Mouse (Mus musculus): ENCODE data around the gene Mfge8. TPM values are rescaled to one million over a fixed set of nuclear protein-coding genes. Genes with fewer than 3 reads are reported as not detected.

Gene Mfge8
- polyA plus RNA-seq, 2 experiments, result 46.0 to 55.3 TPM

- no peaks in the 10 kb centered on the region for H3K9me3 ChIP-seq (ENCODE audit: control insufficient read depth, low read length)
- TF ChIP-seq EP300 (IDR thresholded peaks at IDR 0.05; ENCODE audit: low read depth) (no peak), CTCF (IDR thresholded peaks at IDR 0.05; ENCODE audit: low read depth) (peak; percentile 97)
- DNase-seq (ENCODE audit: low read depth in 3 of 3, low spot score in 3 of 3), result peak; percentile 19 to 24 (median 23)
- H3K4me3 ChIP-seq (ENCODE audit: insufficient read depth in 1 of 2, low read depth in 2 of 2, low read length in 2 of 2), result no peak overlapping the region
- no peak for ATAC-seq (ENCODE audit: insufficient read depth)
- H3K27me3 ChIP-seq (ENCODE audit: control insufficient read depth, insufficient read depth, low read length), result no peaks in the 10 kb centered on the region
- H3K36me3 ChIP-seq (replicated peaks; ENCODE audit: control insufficient read depth, insufficient read depth, low read depth), result no peaks in the 10 kb centered on the region
- H3K4me2 ChIP-seq (ENCODE audit: low read depth), result no peak overlapping the region
- H3K9ac ChIP-seq (replicated peaks), result no peak overlapping the region
- 33% methylated on average over 8 of the region's 8 CpGs for whole genome bisulfite sequencing (ENCODE audit: insufficient replicate concordance)
- no peak overlapping the region for H3K27ac ChIP-seq
- 0 out of 4 replicates have a peak, but pooled peaks cover 0 to 3% of the 10 kb centered on the region in 2 experiments for H3K4me1 ChIP-seq (replicated peaks; ENCODE audit: control insufficient read depth in 2 of 2, insufficient read depth in 2 of 2, low read length in 1 of 2)
Observed at GRCm38 (mm10) chr7:79140897-79141296, 8.0 kb downstream of the Mfge8 start.

DNA sequence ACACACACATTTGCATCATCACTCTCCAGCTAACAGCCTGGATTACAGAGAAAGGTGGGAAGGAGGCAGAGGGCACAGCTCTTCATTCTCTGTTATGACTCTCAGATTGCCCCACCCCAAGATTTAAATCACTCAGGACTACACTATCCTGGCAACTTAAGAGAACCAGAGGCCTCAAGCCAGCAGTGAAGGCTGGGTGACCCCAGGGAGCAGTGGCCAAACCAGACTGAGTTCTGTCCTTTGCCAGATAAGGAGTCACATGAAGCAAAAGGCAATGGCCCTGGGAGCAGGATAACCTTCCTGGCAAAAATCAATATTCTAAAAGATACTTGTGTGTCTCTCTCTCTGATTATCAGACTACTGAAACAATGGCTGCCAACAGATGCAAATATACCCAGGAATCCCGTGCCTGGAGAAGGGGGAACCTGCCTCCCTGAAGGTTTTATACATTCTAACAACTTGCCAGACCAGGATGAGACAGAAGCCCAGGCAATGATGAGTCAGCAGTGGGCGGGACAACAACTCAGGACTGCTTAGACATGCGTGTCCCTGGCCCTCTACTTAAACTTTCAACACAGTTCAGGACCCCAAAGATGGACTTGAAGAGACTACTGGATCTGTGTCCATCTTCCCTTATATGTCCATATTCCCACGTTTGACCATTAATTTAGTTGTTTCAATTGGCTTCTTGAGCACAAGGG is 8.8 kb downstream of the Mfge8 start:
- ATAC-seq (ENCODE audit: insufficient read depth) (no peak), DNase-seq (ENCODE audit: low read depth in 3 of 3, low spot score in 3 of 3) (no peak)
- no peak overlapping the region for H3K4me3 ChIP-seq (ENCODE audit: insufficient read depth in 1 of 2, low read depth in 2 of 2, low read length in 2 of 2)
- 0 out of 4 replicates have a peak, but pooled peaks cover 0 to 3% of the 10 kb centered on the region in 2 experiments for H3K4me1 ChIP-seq (replicated peaks; ENCODE audit: control insufficient read depth in 2 of 2, insufficient read depth in 2 of 2, low read length in 1 of 2)
- no peaks in the 10 kb centered on the region for H3K36me3 ChIP-seq (replicated peaks; ENCODE audit: control insufficient read depth, insufficient read depth, low read depth)
- no peaks in the 10 kb centered on the region for H3K9me3 ChIP-seq (ENCODE audit: control insufficient read depth, low read length)
- no peaks in the 10 kb centered on the region for H3K27me3 ChIP-seq (ENCODE audit: control insufficient read depth, insufficient read depth, low read length)
- WGBS (ENCODE audit: insufficient replicate concordance), result 25% methylated on average over 4 of the region's 4 CpGs
- TF ChIP-seq EP300 (IDR thresholded peaks at IDR 0.05; ENCODE audit: low read depth) (no peak), CTCF (IDR thresholded peaks at IDR 0.05; ENCODE audit: low read depth) (no peak)
- no peak overlapping the region for H3K4me2 ChIP-seq (ENCODE audit: low read depth)
- H3K9ac ChIP-seq (replicated peaks), result no peak overlapping the region
- no peak overlapping the region for H3K27ac ChIP-seq

DNA sequence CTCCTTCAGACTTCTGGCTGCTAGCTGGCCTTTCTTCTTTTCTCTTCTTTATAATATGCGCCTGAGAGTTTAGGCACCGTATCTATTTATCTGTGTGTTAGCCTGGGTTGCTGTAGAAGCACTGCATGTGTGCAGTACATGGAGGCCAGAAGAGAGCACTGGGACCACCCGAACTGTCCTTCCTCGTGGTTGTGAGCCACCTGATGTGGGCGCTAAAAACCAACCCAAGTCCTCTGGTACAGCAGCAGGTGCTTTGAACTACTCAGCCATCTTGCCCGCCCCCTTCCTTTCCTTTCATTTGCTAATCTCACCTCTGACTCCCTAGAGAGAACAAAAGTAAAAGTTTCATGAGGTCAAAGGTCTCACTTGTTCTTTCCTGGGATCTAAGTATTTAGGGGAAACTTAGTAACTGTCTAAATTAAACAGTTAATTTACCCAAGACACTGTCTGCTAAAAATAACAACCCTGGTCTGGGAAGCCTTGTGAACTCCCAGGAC is 9.5 kb downstream of the Mfge8 start:
- H3K9ac ChIP-seq (replicated peaks), result no peak overlapping the region

DNA sequence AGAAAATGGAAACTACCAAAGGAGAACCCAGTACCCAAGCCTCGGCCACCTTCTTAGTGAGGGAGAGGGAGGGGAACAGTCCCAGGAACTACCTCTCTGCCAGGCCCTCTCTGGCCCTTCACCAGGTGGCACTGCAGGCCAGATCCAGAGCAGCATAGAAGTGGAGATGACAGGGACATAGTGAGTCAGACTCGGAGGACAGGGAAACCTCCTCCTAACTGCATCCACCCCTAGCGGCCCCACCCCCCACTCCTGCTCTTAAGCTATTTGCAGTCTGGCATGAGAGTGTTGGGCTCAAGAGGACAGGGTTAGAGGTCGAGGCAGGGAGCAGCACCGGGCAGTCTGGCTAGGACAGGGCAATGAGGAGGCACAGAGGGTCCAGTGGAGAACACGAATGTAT is 15.5 kb downstream of the Mfge8 start:
- no peak for ATAC-seq (ENCODE audit: insufficient read depth)
- no peaks in the 10 kb centered on the region for H3K9me3 ChIP-seq (ENCODE audit: control insufficient read depth, low read length)

More for the DNA sequence above, 9.5 kb downstream of the Mfge8 start:
- Histone ChIP-seq H3K4me3 (ENCODE audit: insufficient read depth in 1 of 2, low read depth in 2 of 2, low read length in 2 of 2) (no peak overlapping the region), H3K4me2 (ENCODE audit: low read depth) (no peak overlapping the region), H3K9me3 (ENCODE audit: control insufficient read depth, low read length) (no peaks in the 10 kb centered on the region), H3K27me3 (ENCODE audit: control insufficient read depth, insufficient read depth, low read length) (no peaks in the 10 kb centered on the region), H3K27ac (no peak overlapping the region), H3K36me3 (replicated peaks; ENCODE audit: control insufficient read depth, insufficient read depth, low read depth) (no peaks in the 10 kb centered on the region), H3K4me1 (replicated peaks; ENCODE audit: control insufficient read depth in 2 of 2, insufficient read depth in 2 of 2, low read length in 1 of 2) (0 out of 4 replicates have a peak, but pooled peaks cover 0 to 3% of the 10 kb centered on the region in 2 experiments)
- 53% methylated on average over 6 of the region's 6 CpGs for WGBS (ENCODE audit: insufficient replicate concordance)
- no peak for ATAC-seq (ENCODE audit: insufficient read depth)
- TF ChIP-seq CTCF (IDR thresholded peaks at IDR 0.05; ENCODE audit: low read depth) (no peak), EP300 (IDR thresholded peaks at IDR 0.05; ENCODE audit: low read depth) (no peak)
- DNase-seq (ENCODE audit: low read depth in 3 of 3, low spot score in 3 of 3), result no peak

DNA sequence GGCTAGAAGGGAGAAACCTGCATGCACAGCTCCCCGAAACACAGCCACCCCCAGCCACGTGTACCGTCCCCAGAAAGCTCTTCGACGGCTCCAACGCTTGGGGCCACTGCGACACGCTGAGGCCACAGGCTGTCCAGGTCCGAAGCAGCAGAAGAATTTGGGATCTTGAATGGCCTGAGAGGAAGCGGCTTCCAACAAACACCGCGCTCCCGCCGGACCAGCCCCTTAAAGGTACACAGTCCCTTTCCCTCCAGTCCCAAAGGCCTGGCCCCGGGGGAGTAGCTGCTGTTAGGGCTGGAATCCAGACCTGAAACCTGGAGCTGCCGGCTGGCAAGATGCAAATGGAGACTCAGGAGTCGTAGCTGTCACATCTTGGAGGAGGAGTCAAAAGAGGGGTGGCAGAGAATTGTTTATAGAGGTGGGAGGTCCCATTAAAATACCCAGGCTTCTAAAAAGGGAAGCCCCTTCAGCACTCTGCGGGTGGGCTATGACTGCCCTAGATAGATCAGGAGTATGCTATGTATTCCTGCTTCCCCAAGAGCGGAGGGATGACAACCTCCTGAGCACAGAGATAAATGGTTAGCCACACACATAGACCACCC is 17.9 kb downstream of the Mfge8 start, which contains the start of gene Hapln3:
Hapln3 (minus strand) TSS at position 176 of the 602 bp plus-strand sequence.
- Histone ChIP-seq H3K27ac (no peak within 1 kb of the TSS), H3K9me3 (ENCODE audit: control insufficient read depth, low read length) (no peaks in the 10 kb centered on the region), H3K36me3 (replicated peaks; ENCODE audit: control insufficient read depth, insufficient read depth, low read depth) (no peaks in the 10 kb centered on the region), H3K9ac (replicated peaks) (no peak within 1 kb of the TSS), H3K4me2 (ENCODE audit: low read depth) (peak within 1 kb of the TSS; percentile 25), H3K27me3 (ENCODE audit: control insufficient read depth, insufficient read depth, low read length) (no peaks in the 10 kb centered on the region), H3K4me1 (replicated peaks; ENCODE audit: control insufficient read depth in 2 of 2, insufficient read depth in 2 of 2, low read length in 1 of 2) (no peaks in the 10 kb centered on the region), H3K4me3 (ENCODE audit: insufficient read depth in 1 of 2, low read depth in 2 of 2, low read length in 2 of 2) (no peak within 1 kb of the TSS)
- DNase-seq (ENCODE audit: low read depth in 3 of 3, low spot score in 3 of 3), result no peak
- 6% methylated on average over 19 of the region's 19 CpGs for WGBS (ENCODE audit: insufficient replicate concordance)
- TF ChIP-seq EP300 (IDR thresholded peaks at IDR 0.05; ENCODE audit: low read depth), result no peak
- no peak for ATAC-seq (ENCODE audit: insufficient read depth)

More for the DNA sequence above, 15.5 kb downstream of the Mfge8 start:
- TF ChIP-seq CTCF (IDR thresholded peaks at IDR 0.05; ENCODE audit: low read depth), result 0 out of 2 replicates have a peak, but pooled peaks have one; percentile 19
- no peak for TF ChIP-seq EP300 (IDR thresholded peaks at IDR 0.05; ENCODE audit: low read depth)
- Histone ChIP-seq H3K27ac (no peak overlapping the region), H3K4me2 (ENCODE audit: low read depth) (no peak overlapping the region), H3K27me3 (ENCODE audit: control insufficient read depth, insufficient read depth, low read length) (no peaks in the 10 kb centered on the region), H3K36me3 (replicated peaks; ENCODE audit: control insufficient read depth, insufficient read depth, low read depth) (no peaks in the 10 kb centered on the region), H3K9ac (replicated peaks) (no peak overlapping the region), H3K4me3 (ENCODE audit: insufficient read depth in 1 of 2, low read depth in 2 of 2, low read length in 2 of 2) (no peak overlapping the region), H3K4me1 (replicated peaks; ENCODE audit: control insufficient read depth in 2 of 2, insufficient read depth in 2 of 2, low read length in 1 of 2) (no peaks in the 10 kb centered on the region)
- 41% methylated on average over 6 of the region's 6 CpGs for WGBS (ENCODE audit: insufficient replicate concordance)
- no peak for DNase-seq (ENCODE audit: low read depth in 3 of 3, low spot score in 3 of 3)

Data from liver, embryonic 14.5 days (tissue).